Mouse (Mus musculus) lung, adult 18-20 months (tissue): ENCODE results near the gene Ptrh2.

ENCODE experiments used
- DNase-seq, 2 experiments: peaks; one replicate each; pipeline ENCODE4 v3.0.0; 2022; ENCODE audit warnings: mixed read lengths in 2 of 2

The Ptrh2 gene

GRCm38 (mm10) chr11:86683395-86684125 is at the start of gene Ptrh2, which contains the start of gene Vmp1:
Gene Ptrh2, plus strand, starts transcription at chr11:86683985.
Gene Vmp1, minus strand, starts transcription at chr11:86683836.
- peak; percentile 90 to 92 for DNase-seq

- DNase-seq: peak in 1 of 2 experiments; percentile 51
Measured at GRCm38 (mm10) chr11:86634396-86634795, 49.4 kb upstream of the Ptrh2 start.

GRCm38 (mm10) chr11:86637697-86638096 is 46.1 kb upstream of the Ptrh2 start:
- DNase-seq: no peak

- no peak for DNase-seq
Measured at GRCm38 (mm10) chr11:86641714-86642113, 42.1 kb upstream of the Ptrh2 start.

- no peak for DNase-seq
Measured at GRCm38 (mm10) chr11:86644553-86644952, 39.2 kb upstream of the Ptrh2 start.

- DNase-seq: peak; percentile 73 to 83
Measured at GRCm38 (mm10) chr11:86646136-86646834, 37.5 kb upstream of the Ptrh2 start.

- DNase-seq: no peak
Measured at GRCm38 (mm10) chr11:86646885-86647459, 36.8 kb upstream of the Ptrh2 start.

GRCm38 (mm10) chr11:86647706-86648447 is 35.9 kb upstream of the Ptrh2 start:
- DNase-seq: no peak

- no peak for DNase-seq
Measured at GRCm38 (mm10) chr11:86649542-86649941, 34.2 kb upstream of the Ptrh2 start.

GRCm38 (mm10) chr11:86650676-86651075 is 33.1 kb upstream of the Ptrh2 start:
- no peak for DNase-seq

GRCm38 (mm10) chr11:86652578-86652979 is 31.2 kb upstream of the Ptrh2 start:
- DNase-seq: peak in 1 of 2 experiments; percentile 20

- peak; percentile 36 to 69 for DNase-seq
Measured at GRCm38 (mm10) chr11:86653446-86653845, 30.3 kb upstream of the Ptrh2 start.

GRCm38 (mm10) chr11:86654096-86654495 is 29.7 kb upstream of the Ptrh2 start:
- no peak for DNase-seq

- no peak for DNase-seq
Measured at GRCm38 (mm10) chr11:86655671-86656070, 28.1 kb upstream of the Ptrh2 start.

GRCm38 (mm10) chr11:86656849-86657567 is 26.8 kb upstream of the Ptrh2 start:
- DNase-seq: no peak

- no peak for DNase-seq
Measured at GRCm38 (mm10) chr11:86657863-86658262, 25.9 kb upstream of the Ptrh2 start.

- no peak for DNase-seq
Measured at GRCm38 (mm10) chr11:86662986-86663895, 20.5 kb upstream of the Ptrh2 start.

- DNase-seq: no peak
Measured at GRCm38 (mm10) chr11:86663977-86664376, 19.8 kb upstream of the Ptrh2 start.

GRCm38 (mm10) chr11:86664406-86664805 is 19.4 kb upstream of the Ptrh2 start:
- DNase-seq: no peak

GRCm38 (mm10) chr11:86667553-86667952 is 16.2 kb upstream of the Ptrh2 start:
- DNase-seq: no peak

GRCm38 (mm10) chr11:86668169-86668568 is 15.6 kb upstream of the Ptrh2 start:
- DNase-seq: no peak
